Mouse (Mus musculus) thymus, postnatal 0 days (tissue): ENCODE data around the gene Grap. TPM values are rescaled to one million over a fixed set of nuclear protein-coding genes. Genes with fewer than 3 reads are reported as not detected.
"Not testable (repeated sequence)": the region's sequence is repeated elsewhere in the genome, so short reads cannot be mapped to it uniquely, and the experiment has no call there.

ENCODE experiments used
- DNase-seq: peaks from one replicate; pipeline ENCODE4 v3.0.0-alpha.2; 2015; ENCODE audit warnings: low spot score
- polyA plus RNA-seq: library from polyadenylated mRNA; unstranded; fragments of >200 nt; fragmentation: Nextera tagmentation; extraction: Ambion mirVana; gene quantifications from 2 replicates; pipeline ENCODE4 v1.2.1, GENCODE M21; 2015

Gene Grap
- polyA plus RNA-seq, result 59.0 and 88.7 TPM in 2 replicates

- peak; percentile 88 for DNase-seq
Measured at GRCm38 (mm10) chr11:61652686-61653447, at the start of gene Grap. Gene Grap, plus strand, starts transcription at chr11:61653265.

GRCm38 (mm10) chr11:61608072-61608471 lies 45.0 kb upstream of the Grap start:
- DNase-seq, result no peak

- no peak for DNase-seq
Measured at GRCm38 (mm10) chr11:61611197-61611596, 41.9 kb upstream of the Grap start.

- no peak for DNase-seq
Measured at GRCm38 (mm10) chr11:61612116-61612635, 40.9 kb upstream of the Grap start.

- no peak for DNase-seq
Measured at GRCm38 (mm10) chr11:61614401-61614800, 38.7 kb upstream of the Grap start.

GRCm38 (mm10) chr11:61615686-61616522 lies 37.2 kb upstream of the Grap start:
- no peak for DNase-seq

GRCm38 (mm10) chr11:61616523-61617292 lies 36.4 kb upstream of the Grap start:
- no peak for DNase-seq

- DNase-seq, result no peak
Measured at GRCm38 (mm10) chr11:61617293-61617975, 35.6 kb upstream of the Grap start.

- no peak for DNase-seq
Measured at GRCm38 (mm10) chr11:61618131-61618530, 34.9 kb upstream of the Grap start.

GRCm38 (mm10) chr11:61618571-61618970 lies 34.5 kb upstream of the Grap start:
- DNase-seq, result no peak

- no peak for DNase-seq
Measured at GRCm38 (mm10) chr11:61619356-61619755, 33.7 kb upstream of the Grap start.

- no peak for DNase-seq
Measured at GRCm38 (mm10) chr11:61619791-61620241, 33.2 kb upstream of the Grap start.

- DNase-seq, result peak; percentile 32
Measured at GRCm38 (mm10) chr11:61620254-61620670, 32.8 kb upstream of the Grap start.

- DNase-seq, result no peak
Measured at GRCm38 (mm10) chr11:61620762-61621161, 32.3 kb upstream of the Grap start.

- DNase-seq, result no peak
Measured at GRCm38 (mm10) chr11:61625136-61625535, 27.9 kb upstream of the Grap start.

- no peak for DNase-seq
Measured at GRCm38 (mm10) chr11:61626509-61626908, 26.6 kb upstream of the Grap start.

- peak; percentile 42 for DNase-seq
Measured at GRCm38 (mm10) chr11:61629621-61630020, 23.4 kb upstream of the Grap start.

- not testable (repeated sequence) for DNase-seq
Measured at GRCm38 (mm10) chr11:61636309-61636708, 16.8 kb upstream of the Grap start.

- no peak for DNase-seq
Measured at GRCm38 (mm10) chr11:61637413-61637812, 15.7 kb upstream of the Grap start.

GRCm38 (mm10) chr11:61637856-61638255 lies 15.2 kb upstream of the Grap start:
- DNase-seq, result no peak
